Comparison of ENCODE assay signal across 19 mouse cellular contexts in the genomic region with DNA sequence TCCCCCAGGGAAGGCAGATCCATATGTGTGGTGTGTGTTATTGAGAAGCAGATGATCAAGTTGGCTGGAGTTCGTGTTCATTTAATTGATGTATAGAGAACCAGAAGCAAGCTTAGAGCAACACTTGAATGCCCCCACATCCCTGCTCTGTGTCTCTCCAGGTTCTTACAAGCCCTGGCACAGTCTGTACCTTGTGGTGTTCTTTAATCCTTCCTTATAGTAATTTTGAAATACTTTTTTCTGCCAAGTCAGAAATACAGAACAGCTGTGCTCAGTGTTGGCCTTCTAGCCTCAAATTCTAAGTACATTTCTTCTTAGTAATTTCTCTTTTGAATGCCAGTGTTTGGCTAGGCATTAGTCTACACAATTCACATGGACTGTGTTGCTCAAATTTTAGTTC.
"Had no signal": no experiment of that assay in that cellular context is flagged by ENCODE, and none has a peak within 500 bp of the region (broad histone marks: within the 10 kb centered on the region; RNA-seq: fewer than 3 reads in every experiment).

No protein-coding gene starts in this region.

- H3K4me3 ChIP-seq: layer of hippocampus, adult 2 months; limb, embryonic 15.5 days; midbrain, embryonic 12.5 days; midbrain, embryonic 15.5 days; myocyte; neural tube, embryonic 13.5 days had no signal

- H3K27me3 ChIP-seq: limb, embryonic 15.5 days; midbrain, embryonic 12.5 days; midbrain, embryonic 15.5 days; neural tube, embryonic 13.5 days had no signal

- DNase-seq: kidney, adult 2 months; kidney, postnatal 25 days; layer of hippocampus, adult 9-11 months; liver, postnatal 0 days; lung, embryonic 14.5 days; retina, postnatal 1 day; thymus, adult 18-20 months; thymus, postnatal 36 days had no signal

- H3K36me3 ChIP-seq: limb, embryonic 15.5 days; midbrain, embryonic 12.5 days; midbrain, embryonic 15.5 days; neural tube, embryonic 13.5 days had no signal

- H3K27ac ChIP-seq: kidney, postnatal 0 days; layer of hippocampus, adult 2 months; limb, embryonic 15.5 days; liver, embryonic 14.5 days; macrophage; midbrain, embryonic 12.5 days; midbrain, embryonic 15.5 days; neural tube, embryonic 13.5 days had no signal

- H3K4me1 ChIP-seq: limb, embryonic 15.5 days; midbrain, embryonic 12.5 days; midbrain, embryonic 15.5 days; neural tube, embryonic 13.5 days had no signal

- H3K9me3 ChIP-seq: limb, embryonic 15.5 days; midbrain, embryonic 12.5 days; midbrain, embryonic 15.5 days; neural tube, embryonic 13.5 days had no signal

- ATAC-seq: liver, postnatal 0 days; lung, postnatal 0 days; midbrain, embryonic 15.5 days had no signal

- H3K4me2 ChIP-seq: limb, embryonic 15.5 days; liver, embryonic 11.5 days; lung, embryonic 14.5 days; midbrain, embryonic 12.5 days; midbrain, embryonic 15.5 days; neural tube, embryonic 13.5 days had no signal

- H3K9ac ChIP-seq: limb, embryonic 15.5 days; liver, embryonic 14.5 days; liver, postnatal 0 days; lung, embryonic 14.5 days; midbrain, embryonic 12.5 days; midbrain, embryonic 15.5 days; neural tube, embryonic 13.5 days had no signal
